Mouse (Mus musculus): ENCODE measurements around the gene Cep135.

DNA sequence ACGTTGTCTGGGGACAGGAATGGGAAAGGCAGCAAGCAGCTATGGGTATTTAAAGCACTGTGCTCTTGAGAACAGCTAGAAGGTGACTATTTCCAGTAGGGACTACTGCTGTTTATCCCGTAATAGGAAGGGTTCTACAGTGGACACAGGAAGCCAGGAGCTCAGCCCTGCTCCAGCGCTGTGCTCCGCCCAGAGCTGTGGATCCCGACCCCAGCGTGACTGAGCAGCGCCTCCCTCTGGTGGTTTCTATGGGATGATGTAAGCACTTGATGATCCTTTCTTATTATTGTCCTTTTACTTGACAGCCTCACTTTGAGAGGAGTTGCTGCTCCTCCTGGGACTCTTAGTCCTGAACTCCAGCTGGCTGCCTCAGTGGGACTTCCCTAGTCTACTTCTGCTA lies 14.2 kb upstream of the Cep135 start:
- TF ChIP-seq CTCF (IDR thresholded peaks at IDR 0.05; ENCODE audit: low read depth, low read length), result peak; percentile 51
- no peak for TF ChIP-seq POLR2A (IDR thresholded peaks at IDR 0.05; ENCODE audit: insufficient read depth, low read length)
- no peak for TF ChIP-seq EP300 (IDR thresholded peaks at IDR 0.05; ENCODE audit: insufficient read depth, low read depth, low read length)

All from ES-Bruce4 (cell line).